Mouse (Mus musculus): ENCODE data around the gene Gm4744.
"Not testable (repeated sequence)": the region's sequence is repeated elsewhere in the genome, so short reads cannot be mapped to it uniquely, and the experiment has no call there.

Gene Gm4744

GRCm38 (mm10) chr6:40951770-40952169 lies at the start of gene Gm4744:
TSS of gene Gm4744 (minus strand) at chr6:40951870.
- no peak for DNase-seq (ENCODE audit: extremely low spot score)

GRCm38 (mm10) chr6:40999379-40999778 lies 47.7 kb upstream of the Gm4744 start, which contains the start of gene Gm2663:
TSS of gene Gm2663 (minus strand) at chr6:40999479.
- DNase-seq (ENCODE audit: extremely low spot score): not testable (repeated sequence)

- DNase-seq (ENCODE audit: extremely low spot score): not testable (repeated sequence)
Observed at GRCm38 (mm10) chr6:40964454-40964853, 12.8 kb upstream of the Gm4744 start, which contains the start of gene 1810009J06Rik. TSS of gene 1810009J06Rik (plus strand) at chr6:40964754.

- DNase-seq (ENCODE audit: extremely low spot score): no peak
Observed at GRCm38 (mm10) chr6:40953716-40954115, 2.0 kb upstream of the Gm4744 start.

GRCm38 (mm10) chr6:40940457-40940856 lies 11.2 kb downstream of the Gm4744 start, which contains the start of gene 1700074P13Rik:
TSS of gene 1700074P13Rik (minus strand) at chr6:40940557.
- no peak for DNase-seq (ENCODE audit: extremely low spot score)

GRCm38 (mm10) chr6:40919954-40920353 lies 31.7 kb downstream of the Gm4744 start:
- no peak for DNase-seq (ENCODE audit: extremely low spot score)

GRCm38 (mm10) chr6:40900287-40900686 lies 51.4 kb downstream of the Gm4744 start, which contains the start of gene Prss58:
TSS of gene Prss58 (minus strand) at chr6:40900387.
- DNase-seq (ENCODE audit: extremely low spot score): no peak
